Mouse (Mus musculus): Measurements from ENCODE around the gene Slc6a21.
A peak's percentile ranks its signal among the peaks of the same experiment; 100 is the strongest.

Slc6a21 gene

GRCm38 (mm10) chr7:45257063-45257840 is 20.1 kb upstream of the Slc6a21 start:
- DNase-seq, result no peak

- DNase-seq, result no peak
Measured at GRCm38 (mm10) chr7:45259281-45259680, 18.0 kb upstream of the Slc6a21 start.

- DNase-seq, result no peak
Measured at GRCm38 (mm10) chr7:45262266-45262665, 15.0 kb upstream of the Slc6a21 start.

GRCm38 (mm10) chr7:45263006-45263607 is 14.2 kb upstream of the Slc6a21 start:
- no peak for DNase-seq

- peak; percentile 12 to 25 for DNase-seq
Measured at GRCm38 (mm10) chr7:45264348-45264747, 13.0 kb upstream of the Slc6a21 start.

GRCm38 (mm10) chr7:45265518-45265917 is 11.8 kb upstream of the Slc6a21 start:
- no peak for DNase-seq

- no peak for DNase-seq
Measured at GRCm38 (mm10) chr7:45272786-45273412, 4.4 kb upstream of the Slc6a21 start.

- no peak for DNase-seq
Measured at GRCm38 (mm10) chr7:45273672-45274071, 3.6 kb upstream of the Slc6a21 start.

- no peak for DNase-seq
Measured at GRCm38 (mm10) chr7:45286486-45286885, 9.2 kb downstream of the Slc6a21 start.

GRCm38 (mm10) chr7:45296626-45297025 is 19.3 kb downstream of the Slc6a21 start:
- no peak for DNase-seq

GRCm38 (mm10) chr7:45297563-45297962 is 20.2 kb downstream of the Slc6a21 start:
- DNase-seq, result no peak

GRCm38 (mm10) chr7:45299752-45300151 is 22.4 kb downstream of the Slc6a21 start:
- peak in 1 of 2 experiments; percentile 51 for DNase-seq

GRCm38 (mm10) chr7:45300270-45300669 is 23.0 kb downstream of the Slc6a21 start:
- DNase-seq, result peak; percentile 38 to 74

- no peak for DNase-seq
Measured at GRCm38 (mm10) chr7:45302626-45303025, 25.3 kb downstream of the Slc6a21 start.

- DNase-seq, result no peak
Measured at GRCm38 (mm10) chr7:45304869-45305268, 27.6 kb downstream of the Slc6a21 start.

- DNase-seq, result peak; percentile 61 to 70
Measured at GRCm38 (mm10) chr7:45305275-45305674, 28.0 kb downstream of the Slc6a21 start.

GRCm38 (mm10) chr7:45308551-45309240 is 31.4 kb downstream of the Slc6a21 start:
- DNase-seq, result no peak

- DNase-seq, result peak; percentile 50 to 57
Measured at GRCm38 (mm10) chr7:45309455-45309854, 32.1 kb downstream of the Slc6a21 start.

GRCm38 (mm10) chr7:45312023-45312422 is 34.7 kb downstream of the Slc6a21 start:
- no peak for DNase-seq

GRCm38 (mm10) chr7:45312686-45313453 is 35.6 kb downstream of the Slc6a21 start:
- DNase-seq, result no peak

GRCm38 (mm10) chr7:45313495-45313894 is 36.2 kb downstream of the Slc6a21 start:
- no peak for DNase-seq

- peak; percentile 64 to 72 for DNase-seq
Measured at GRCm38 (mm10) chr7:45315182-45315701, 37.9 kb downstream of the Slc6a21 start.
